Mouse (Mus musculus): ENCODE measurements around the gene Cdc14b.

The Cdc14b gene

DNA sequence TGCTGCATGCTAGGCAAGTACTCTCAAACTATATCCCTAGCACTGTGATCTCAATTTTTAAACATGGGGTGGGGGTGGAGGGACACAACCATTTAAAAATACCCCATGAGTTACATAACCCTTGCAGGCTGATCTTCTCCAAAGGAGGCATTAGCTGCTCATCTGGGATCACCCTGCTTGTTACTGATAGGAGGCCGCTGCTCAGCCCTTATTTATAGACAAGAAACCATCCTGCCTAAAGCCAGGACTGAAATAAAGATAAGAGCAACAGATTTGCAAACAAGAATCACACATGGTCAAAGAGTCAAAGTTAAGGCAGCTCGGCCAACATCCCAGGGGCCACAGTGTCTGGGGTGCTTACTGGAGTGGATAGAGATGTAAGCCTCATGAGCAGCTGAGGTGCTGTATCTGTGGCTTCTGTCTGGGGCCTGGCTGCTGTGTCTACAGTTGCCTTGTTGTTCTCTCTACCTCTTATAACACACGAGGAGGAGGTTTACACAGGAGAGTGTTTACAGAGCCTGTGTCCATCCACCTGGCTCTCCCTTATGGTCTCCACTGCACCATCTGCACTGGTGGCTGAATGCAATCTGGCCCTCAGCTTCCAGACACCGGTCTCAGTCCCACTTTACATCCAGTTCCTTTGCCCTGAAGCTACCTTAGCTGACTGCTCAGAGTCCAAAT is 38.0 kb downstream of the Cdc14b start:
- DNase-seq (ENCODE audit: low spot score in 2 of 2): no peak

DNA sequence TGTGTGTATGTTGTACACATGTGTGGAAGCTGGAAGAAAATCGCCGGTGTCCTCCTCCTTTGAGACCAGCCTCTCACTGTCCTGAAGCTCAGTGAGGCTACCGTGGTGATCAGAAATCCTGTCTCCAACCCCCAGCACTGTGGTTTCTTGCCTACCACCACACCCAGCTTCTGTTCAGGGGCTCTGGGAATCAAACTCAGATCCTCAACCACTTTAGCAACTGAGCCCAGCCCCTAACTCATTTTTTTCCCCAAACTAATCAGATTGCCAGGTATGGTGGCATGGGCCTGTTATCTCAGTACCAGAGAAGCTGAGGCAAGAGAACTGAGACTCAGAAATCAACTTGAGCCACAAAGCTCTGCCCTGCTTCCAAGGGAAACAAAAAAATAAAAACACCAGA is 39.3 kb downstream of the Cdc14b start:
- DNase-seq (ENCODE audit: low spot score in 2 of 2): no peak

- no peak for DNase-seq (ENCODE audit: low spot score in 2 of 2)
Observed at GRCm38 (mm10) chr13:64235062-64235715, 39.9 kb downstream of the Cdc14b start.

GRCm38 (mm10) chr13:64233139-64233538 is 42.0 kb downstream of the Cdc14b start:
- no peak for DNase-seq (ENCODE audit: low spot score in 2 of 2)

- no peak for DNase-seq (ENCODE audit: low spot score in 2 of 2)
Observed at GRCm38 (mm10) chr13:64226725-64227124, 48.4 kb downstream of the Cdc14b start.

- no peak for DNase-seq (ENCODE audit: low spot score in 2 of 2)
Observed at GRCm38 (mm10) chr13:64225738-64226137, 49.4 kb downstream of the Cdc14b start.

DNA sequence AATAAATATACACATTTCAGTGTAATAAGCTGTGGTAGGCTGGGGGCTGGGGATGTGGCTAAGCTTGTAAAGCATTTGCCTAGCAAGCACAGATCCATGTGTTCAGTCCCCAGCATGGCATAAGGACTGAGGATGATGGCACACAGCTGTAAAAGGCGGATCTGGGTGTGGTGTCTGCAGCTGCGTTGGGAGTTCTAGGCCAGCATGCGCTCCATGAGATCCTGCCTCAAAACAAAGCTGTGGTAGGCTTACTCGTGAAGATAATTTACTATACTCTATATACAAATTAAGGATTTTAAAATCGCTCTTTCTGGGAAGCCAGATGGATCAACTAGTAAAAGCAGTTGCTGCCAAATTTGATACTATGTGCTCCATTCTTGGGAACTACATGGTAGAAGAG is 60.2 kb downstream of the Cdc14b start:
- no peak for DNase-seq (ENCODE audit: low spot score in 2 of 2)

DNA sequence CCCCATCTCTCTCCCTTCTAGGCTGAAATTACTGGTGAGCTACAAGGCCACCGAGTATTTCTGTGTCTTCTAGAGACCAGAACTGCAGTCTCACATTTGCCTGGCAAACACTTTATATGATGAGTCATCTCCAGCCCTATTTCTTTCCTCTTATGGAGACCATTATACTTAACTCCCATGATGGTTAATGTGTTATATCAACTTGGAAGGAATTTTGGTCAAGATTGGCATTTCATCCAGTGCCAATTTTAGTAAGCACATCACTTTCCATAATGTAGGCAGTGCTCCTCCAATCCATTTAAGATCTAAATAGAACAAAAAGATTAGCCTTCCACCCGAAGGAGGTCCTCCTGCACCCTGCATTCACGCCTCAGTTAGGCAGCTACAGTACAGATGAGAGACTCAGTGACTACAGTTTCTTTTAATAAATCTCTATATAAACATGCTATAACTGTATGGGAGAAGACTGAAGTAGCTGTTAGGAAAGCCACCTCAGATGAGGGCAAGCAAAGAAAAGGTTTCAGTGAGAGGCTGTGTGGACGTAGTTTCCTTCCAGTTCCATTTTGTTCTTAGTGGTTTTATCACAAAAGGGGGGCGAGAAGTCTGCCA is 63.0 kb downstream of the Cdc14b start:
- DNase-seq (ENCODE audit: low spot score in 2 of 2): no peak

- DNase-seq (ENCODE audit: low spot score in 2 of 2): no peak
Observed at GRCm38 (mm10) chr13:64208146-64208545, 66.9 kb downstream of the Cdc14b start.

- no peak for DNase-seq (ENCODE audit: low spot score in 2 of 2)
Observed at GRCm38 (mm10) chr13:64205186-64205585, 69.9 kb downstream of the Cdc14b start.

GRCm38 (mm10) chr13:64204726-64205125 is 70.4 kb downstream of the Cdc14b start:
- DNase-seq (ENCODE audit: low spot score in 2 of 2): peak in 1 of 2 experiments; percentile 42

- no peak for DNase-seq (ENCODE audit: low spot score in 2 of 2)
Observed at GRCm38 (mm10) chr13:64200911-64201310, 74.2 kb downstream of the Cdc14b start.

- no peak for DNase-seq (ENCODE audit: low spot score in 2 of 2)
Observed at GRCm38 (mm10) chr13:64198310-64198709, 76.8 kb downstream of the Cdc14b start.

- DNase-seq (ENCODE audit: low spot score in 2 of 2): no peak
Observed at GRCm38 (mm10) chr13:64197899-64198298, 77.2 kb downstream of the Cdc14b start.

GRCm38 (mm10) chr13:64187065-64187464 is 88.0 kb downstream of the Cdc14b start:
- DNase-seq (ENCODE audit: low spot score in 2 of 2): no peak

DNA sequence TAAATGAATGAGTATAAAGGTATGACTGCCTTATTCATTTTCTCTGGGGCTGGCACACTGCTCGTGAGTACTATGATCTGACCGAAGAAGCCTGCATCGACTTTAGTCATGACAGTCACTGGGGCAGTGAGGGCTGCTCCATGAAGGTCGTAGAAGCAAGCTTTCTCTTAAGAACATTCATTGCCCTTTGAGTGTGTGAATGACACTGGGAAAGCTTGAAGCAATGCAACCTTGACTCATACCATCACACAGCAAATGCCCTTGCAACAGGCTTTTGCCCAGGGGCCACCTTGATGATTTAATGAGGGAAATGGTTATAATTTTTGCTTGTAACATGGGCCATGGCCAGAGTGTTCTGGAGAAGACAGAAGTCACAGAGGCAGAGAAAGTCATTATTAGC is 88.6 kb downstream of the Cdc14b start:
- DNase-seq (ENCODE audit: low spot score in 2 of 2): no peak

DNA sequence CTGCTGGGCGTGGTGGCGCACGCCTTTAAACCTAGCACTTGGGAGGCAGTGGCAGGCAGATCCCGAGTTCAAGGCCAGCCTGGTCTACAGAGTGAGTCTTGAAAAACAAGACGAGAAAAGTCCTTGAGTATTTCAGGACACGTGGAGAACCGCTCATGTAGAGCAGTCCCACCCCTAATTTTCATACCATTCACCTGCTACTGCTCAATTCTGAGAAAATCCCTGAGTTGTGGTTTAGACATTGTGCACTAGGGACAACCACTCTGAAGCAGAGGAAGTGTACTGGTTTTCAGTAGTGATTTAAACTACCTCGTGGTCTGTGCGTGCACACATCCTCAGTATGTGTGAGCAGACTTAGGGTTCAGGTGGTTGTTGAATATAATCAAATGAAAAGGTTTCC is 89.5 kb downstream of the Cdc14b start:
- no peak for DNase-seq (ENCODE audit: low spot score in 2 of 2)

- no peak for DNase-seq (ENCODE audit: low spot score in 2 of 2)
Observed at GRCm38 (mm10) chr13:64185176-64185575, 89.9 kb downstream of the Cdc14b start.

- no peak for DNase-seq (ENCODE audit: low spot score in 2 of 2)
Observed at GRCm38 (mm10) chr13:64184361-64184760, 90.7 kb downstream of the Cdc14b start.

DNA sequence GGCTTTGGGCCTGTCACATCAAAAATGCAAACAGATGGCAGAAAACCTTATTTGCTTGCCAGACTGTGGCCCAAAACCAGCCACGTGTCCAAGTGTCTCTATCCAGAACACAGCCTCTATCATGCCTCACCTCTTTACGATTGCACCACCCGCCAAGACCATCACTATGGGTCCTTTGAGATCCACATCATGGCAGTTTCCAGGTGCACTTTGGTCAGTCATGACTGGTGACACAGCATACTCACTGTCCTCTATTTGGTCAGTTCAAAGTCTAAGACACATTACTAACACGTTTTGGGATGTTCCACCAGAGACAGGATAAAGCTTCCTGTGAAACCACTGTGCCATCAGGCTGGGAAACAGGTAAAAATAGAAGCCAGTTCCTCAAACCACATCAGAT is 91.5 kb downstream of the Cdc14b start:
- DNase-seq (ENCODE audit: low spot score in 2 of 2): no peak

DNA sequence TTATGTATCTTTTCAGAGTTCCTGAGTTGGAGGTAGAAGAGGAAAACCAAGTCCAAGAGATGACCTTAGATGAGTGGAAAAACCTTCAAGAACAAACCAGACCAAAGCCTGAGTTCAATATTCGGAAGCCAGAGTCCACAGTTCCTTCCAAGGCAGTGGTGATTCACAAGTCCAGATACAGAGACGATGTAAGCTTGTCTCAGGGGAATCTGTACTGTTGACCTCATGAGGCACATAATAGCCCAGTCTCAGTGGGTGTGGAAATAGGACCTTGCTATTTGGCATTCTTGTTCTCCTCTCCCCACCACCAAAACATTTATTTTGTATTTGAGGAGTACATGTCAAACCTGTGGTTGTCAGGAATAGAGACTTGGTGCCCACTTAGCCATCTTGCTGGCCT is 93.0 kb downstream of the Cdc14b start:
- no peak for DNase-seq (ENCODE audit: low spot score in 2 of 2)

GRCm38 (mm10) chr13:64180888-64181287 is 94.2 kb downstream of the Cdc14b start:
- DNase-seq (ENCODE audit: low spot score in 2 of 2): peak; percentile 32 to 70

- DNase-seq (ENCODE audit: low spot score in 2 of 2): peak in 1 of 2 experiments; percentile 9
Observed at GRCm38 (mm10) chr13:64180300-64180699, 94.8 kb downstream of the Cdc14b start.
